Mouse (Mus musculus) cerebellum, adult (tissue): ENCODE data around the gene Lpar4.

Source experiments
- ATAC-seq: cut with Nextera tagmentation; 2 replicates; pipeline ENCODE4 v1.9.2; 2017; ENCODE audit warnings: mild to moderate bottlenecking, moderate library complexity, mixed read lengths; ENCODE audit not compliant: insufficient number of reproducible peaks, low FRiP score, low TSS enrichment

Gene Lpar4

GRCm38 (mm10) chrX:106920175-106920827, at the start of gene Lpar4:
TSS of gene Lpar4 (plus strand) at chrX:106920625.
- ATAC-seq, result no peak

GRCm38 (mm10) chrX:106871426-106871825, 49.0 kb upstream of the Lpar4 start:
- ATAC-seq, result no peak

DNA sequence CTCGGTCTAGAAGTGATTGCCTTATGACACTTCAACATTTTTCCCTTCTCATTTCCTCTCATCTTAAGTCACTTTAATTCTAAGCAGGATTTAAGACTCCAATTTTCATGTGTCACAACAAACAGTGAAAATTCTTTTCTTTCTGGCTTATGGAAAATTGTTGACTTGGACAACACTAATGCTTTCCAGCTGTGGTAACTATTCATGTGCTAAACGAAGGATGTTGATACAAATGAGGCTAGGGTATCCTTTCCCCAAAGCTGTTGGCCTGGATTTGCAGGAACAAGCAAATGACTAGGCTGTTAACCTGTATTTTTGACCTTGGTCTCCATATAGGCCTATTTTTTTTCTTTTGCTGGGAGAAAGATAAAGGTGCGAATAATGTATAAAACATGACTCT, 48.5 kb upstream of the Lpar4 start:
- no peak for ATAC-seq

DNA sequence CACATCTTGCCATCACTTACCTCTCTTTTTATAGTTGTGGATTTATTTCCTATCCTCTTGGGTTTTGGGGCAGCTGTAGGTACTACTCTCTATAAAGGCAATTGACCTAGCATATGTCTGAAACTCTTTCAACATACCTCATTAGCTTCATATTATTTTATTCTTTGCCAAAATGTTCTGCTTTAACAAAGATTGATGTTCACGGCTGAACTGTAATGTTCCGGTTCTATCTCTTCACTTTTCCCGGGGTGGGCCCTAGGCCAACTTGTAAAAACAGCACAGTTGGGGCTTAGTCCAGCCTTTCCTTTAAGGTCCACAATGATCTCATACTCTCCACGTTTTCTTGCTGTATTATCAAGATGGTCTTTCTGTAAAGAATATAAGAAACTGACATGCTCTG, 48.1 kb upstream of the Lpar4 start:
- no peak for ATAC-seq

DNA sequence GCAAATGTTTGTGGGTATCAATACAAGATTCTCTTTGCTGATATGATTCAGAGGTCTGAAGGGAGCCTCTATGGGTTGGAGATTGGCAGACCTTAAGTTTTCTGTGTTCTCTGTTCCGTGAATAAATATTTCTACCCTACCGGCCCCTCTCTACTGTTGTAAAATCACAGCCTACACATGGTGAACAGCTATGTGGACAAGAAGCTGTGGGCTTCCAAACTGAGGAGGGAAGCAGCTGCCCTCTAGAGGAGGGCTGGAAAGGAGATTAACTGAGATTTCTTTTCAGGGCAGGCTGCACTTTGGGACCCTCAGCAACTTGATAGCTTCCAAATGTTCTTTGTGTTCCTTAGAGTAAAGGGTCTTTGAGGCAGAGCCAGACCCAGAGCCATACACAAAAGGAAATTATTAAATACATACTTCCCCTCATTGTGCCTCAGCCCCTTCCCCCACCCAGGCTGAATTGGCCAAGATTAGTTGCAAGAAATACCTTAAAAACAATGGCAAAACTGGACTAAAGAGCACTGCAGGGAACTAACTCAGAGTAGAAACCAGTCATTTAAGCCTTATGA, 22.6 kb upstream of the Lpar4 start:
- ATAC-seq, result no peak

- ATAC-seq, result no peak
Measured at GRCm38 (mm10) chrX:106920828-106921619, 599 bp downstream of the Lpar4 start.

GRCm38 (mm10) chrX:106924572-106924971, 4.1 kb downstream of the Lpar4 start:
- ATAC-seq, result no peak

GRCm38 (mm10) chrX:106939326-106939725, 18.9 kb downstream of the Lpar4 start:
- no peak for ATAC-seq

DNA sequence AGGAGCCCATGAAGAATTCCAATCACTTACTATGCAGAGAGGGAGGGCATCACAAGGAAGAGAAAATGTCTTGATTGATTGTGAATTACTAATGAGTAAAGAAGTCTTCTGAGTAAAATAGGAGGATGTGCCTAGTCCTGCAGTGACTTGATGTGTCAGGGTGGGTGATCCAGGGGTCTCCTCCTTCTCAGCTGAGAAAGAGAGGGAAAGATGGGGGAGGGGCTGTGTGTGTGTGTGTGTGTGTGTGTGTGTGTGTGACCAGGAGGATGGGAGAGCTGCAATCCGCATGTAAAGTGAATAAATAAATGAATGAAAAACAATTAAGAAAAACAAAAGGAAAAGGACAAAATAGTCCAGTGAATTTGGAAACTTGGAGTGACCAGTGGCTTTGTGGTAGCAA, 30.1 kb downstream of the Lpar4 start:
- ATAC-seq, result no peak

- ATAC-seq, result no peak
Measured at GRCm38 (mm10) chrX:106951016-106951415, 30.6 kb downstream of the Lpar4 start.

DNA sequence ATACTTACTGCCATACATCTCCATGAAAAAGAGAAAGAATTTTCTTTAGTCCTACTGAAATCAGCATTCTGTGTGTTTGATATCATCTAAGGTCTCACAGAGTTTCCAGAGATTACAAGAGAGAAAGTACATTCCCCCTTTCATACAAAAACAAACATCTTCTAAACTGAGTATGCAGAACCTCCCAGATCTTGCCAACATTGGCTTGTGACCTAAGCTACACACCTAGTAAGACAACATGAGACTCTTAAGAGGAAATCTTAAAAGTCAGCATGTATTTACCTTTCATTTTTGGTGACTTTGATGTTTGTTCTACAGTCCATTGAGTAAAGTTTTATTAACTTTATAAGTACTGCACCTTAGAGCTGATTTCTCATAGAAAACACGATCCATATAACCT, 33.4 kb downstream of the Lpar4 start:
- no peak for ATAC-seq

GRCm38 (mm10) chrX:106962233-106962632, 41.8 kb downstream of the Lpar4 start:
- ATAC-seq, result no peak

GRCm38 (mm10) chrX:106964326-106964725, 43.9 kb downstream of the Lpar4 start:
- ATAC-seq, result no peak
